ENCODE assay signal across 21 mouse cellular contexts in the genomic region with DNA sequence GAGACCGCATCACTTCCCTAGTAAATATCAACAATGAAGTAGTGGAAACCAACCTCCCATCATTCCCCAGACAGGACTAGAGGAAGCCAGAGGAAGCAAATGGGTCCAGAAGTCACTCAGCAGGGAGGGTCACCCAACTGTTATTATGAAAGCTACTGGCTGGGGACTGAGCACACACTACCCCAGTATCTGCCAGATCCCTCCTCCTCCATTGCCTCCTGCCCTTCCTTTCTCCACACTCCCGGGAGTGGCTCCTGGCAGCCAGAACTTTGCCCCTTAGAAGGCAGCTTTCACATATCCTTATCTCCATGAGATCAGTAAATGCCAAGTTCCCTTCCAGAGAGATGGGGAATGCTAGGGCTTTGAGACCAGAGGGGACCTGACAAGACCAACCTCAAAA. TPM values are rescaled to one million over a fixed set of nuclear protein-coding genes. Genes with fewer than 3 reads are reported as not detected.
"Had no signal": no experiment of that assay in that cellular context is flagged by ENCODE, and none has a peak within 500 bp of the region (broad histone marks: within the 10 kb centered on the region; RNA-seq: fewer than 3 reads in every experiment).

No protein-coding gene starts in this region.

- H3K4me2 ChIP-seq: lung, embryonic 15.5 days; midbrain, embryonic 11.5 days; midbrain, embryonic 13.5 days; midbrain, embryonic 15.5 days; neural tube, embryonic 12.5 days; stomach, embryonic 15.5 days had no signal

- H3K27me3 ChIP-seq: stomach, embryonic 15.5 days had no signal

- H3K9ac ChIP-seq: liver, postnatal 0 days; lung, embryonic 15.5 days; midbrain, embryonic 13.5 days; midbrain, embryonic 15.5 days; neural tube, embryonic 12.5 days; stomach, embryonic 15.5 days had no signal

- H3K9me3 ChIP-seq: lung, embryonic 15.5 days; megakaryocyte, embryonic 14.5 days; midbrain, embryonic 13.5 days; midbrain, embryonic 15.5 days; neural tube, embryonic 12.5 days; stomach, embryonic 15.5 days had no signal

- ATAC-seq: liver, postnatal 0 days; lung, postnatal 0 days; midbrain, embryonic 13.5 days; midbrain, embryonic 15.5 days had no signal

- DNase-seq: liver, postnatal 0 days; lung, adult 2 months; lung, postnatal 14 days; lung, postnatal 36 days; retina, postnatal 1 day; right cerebral cortex, adult 18-20 months; right cerebral cortex, postnatal 25 days; right cerebral cortex, postnatal 4 days; thymus, adult 18-20 months; thymus, postnatal 14 days; thymus, postnatal 36 days had no signal

- H3K36me3 ChIP-seq: lung, embryonic 15.5 days; midbrain, embryonic 13.5 days; midbrain, embryonic 15.5 days; neural tube, embryonic 12.5 days; stomach, embryonic 15.5 days had no signal

- H3K4me3 ChIP-seq: lung, embryonic 15.5 days; megakaryocyte, embryonic 14.5 days; midbrain, embryonic 13.5 days; midbrain, embryonic 15.5 days; neural tube, embryonic 12.5 days; stomach, embryonic 15.5 days had no signal

- H3K27ac ChIP-seq: lung, embryonic 15.5 days; macrophage; midbrain, embryonic 13.5 days; midbrain, embryonic 15.5 days; neural tube, embryonic 12.5 days; stomach, embryonic 15.5 days had no signal

RNA-seq across cellular contexts. Expression of a gene that starts 46.3 kb away (rescaled TPM):
- polyA plus RNA-seq: midbrain, postnatal 0 days had no signal
